Mouse (Mus musculus) ovary, postnatal 14 days (tissue): Measurements from ENCODE around the gene Rpl11.
"Not testable (repeated sequence)": the region's sequence is repeated elsewhere in the genome, so short reads cannot be mapped to it uniquely, and the experiment has no call there.

ENCODE experiments used
- DNase-seq: peaks from one replicate; pipeline ENCODE4 v3.0.0; 2022; ENCODE audit warnings: low spot score

Gene Rpl11

GRCm38 (mm10) chr4:136053247-136053596 is at the start of gene Rpl11:
Gene Rpl11 (minus strand): TSS chr4:136053428.
- peak; percentile 78 for DNase-seq

GRCm38 (mm10) chr4:136101753-136102152 is 48.5 kb upstream of the Rpl11 start:
- DNase-seq, result not testable (repeated sequence)

GRCm38 (mm10) chr4:136100396-136101070 is 47.3 kb upstream of the Rpl11 start:
- DNase-seq, result no peak

GRCm38 (mm10) chr4:136098446-136098845 is 45.2 kb upstream of the Rpl11 start:
- DNase-seq, result no peak

GRCm38 (mm10) chr4:136096446-136097113 is 43.4 kb upstream of the Rpl11 start:
- no peak for DNase-seq

GRCm38 (mm10) chr4:136095490-136096105 is 42.4 kb upstream of the Rpl11 start:
- no peak for DNase-seq

GRCm38 (mm10) chr4:136094519-136095219 is 41.4 kb upstream of the Rpl11 start:
- no peak for DNase-seq

- DNase-seq, result no peak
Observed at GRCm38 (mm10) chr4:136092498-136092897, 39.3 kb upstream of the Rpl11 start.

- DNase-seq, result no peak
Observed at GRCm38 (mm10) chr4:136091346-136091745, 38.1 kb upstream of the Rpl11 start.

GRCm38 (mm10) chr4:136089748-136090583 is 36.7 kb upstream of the Rpl11 start:
- no peak for DNase-seq

GRCm38 (mm10) chr4:136088971-136089747 is 35.9 kb upstream of the Rpl11 start:
- no peak for DNase-seq

- DNase-seq, result no peak
Observed at GRCm38 (mm10) chr4:136088364-136088763, 35.1 kb upstream of the Rpl11 start.

GRCm38 (mm10) chr4:136087261-136087660 is 34.0 kb upstream of the Rpl11 start:
- no peak for DNase-seq

GRCm38 (mm10) chr4:136084840-136085239 is 31.6 kb upstream of the Rpl11 start:
- no peak for DNase-seq

GRCm38 (mm10) chr4:136083269-136084105 is 30.3 kb upstream of the Rpl11 start:
- no peak for DNase-seq

GRCm38 (mm10) chr4:136081729-136082128 is 28.5 kb upstream of the Rpl11 start:
- DNase-seq, result no peak

- DNase-seq, result no peak
Observed at GRCm38 (mm10) chr4:136078649-136079048, 25.4 kb upstream of the Rpl11 start.

GRCm38 (mm10) chr4:136076776-136077538 is 23.7 kb upstream of the Rpl11 start:
- DNase-seq, result no peak

- peak; percentile 72 for DNase-seq
Observed at GRCm38 (mm10) chr4:136071178-136071714, 18.0 kb upstream of the Rpl11 start.
